In genomic region chr1:87265200-87265599, GRCm38 (mm10) we compare ENCODE assay signal across 8 mouse cellular contexts. TPM values are rescaled to one million over a fixed set of nuclear protein-coding genes. Genes with fewer than 3 reads are reported as not detected.
DNase-seq lines count a peak whose midpoint lies in the region; ATAC-seq lines count a peak whose summit lies in the region.

No protein-coding gene starts in this region.

- ATAC-seq in hindbrain, embryonic 15.5 days (ENCODE audit: low FRiP score, low read depth), result no peak
- ATAC-seq in midbrain, embryonic 11.5 days (ENCODE audit: low FRiP score), result no peak
- ATAC-seq in monocyte, adult 5-6 weeks (replicated peaks; ENCODE audit: insufficient number of reproducible peaks, low FRiP score, low TSS enrichment, poor library complexity, severe bottlenecking), result no peak

- peak overlapping the region; percentile 99 for H3K4me2 ChIP-seq in hindbrain, embryonic 15.5 days
- H3K4me2 ChIP-seq in midbrain, embryonic 11.5 days, result peak overlapping the region; percentile 98

- intact Hi-C loops in left cerebral cortex, postnatal 4 days (cut with DNase I), result no loop called here

- H3K4me1 ChIP-seq in hindbrain, embryonic 15.5 days (replicated peaks), result peaks cover 27% of the 10 kb centered on the region
- peaks cover 10% of the 10 kb centered on the region for H3K4me1 ChIP-seq in midbrain, embryonic 11.5 days (ENCODE audit: control insufficient read depth, insufficient read depth, low read length)

- no peak overlapping the region for H3K27ac ChIP-seq in hindbrain, embryonic 15.5 days (replicated peaks)
- no peak overlapping the region for H3K27ac ChIP-seq in midbrain, embryonic 11.5 days (ENCODE audit: low read depth, low read length)

- under 1% methylated on average over 13 of the region's 13 CpGs for WGBS in hindbrain, embryonic 15.5 days
- WGBS in midbrain, embryonic 11.5 days, result under 1% methylated on average over 13 of the region's 13 CpGs

- H3K9me3 ChIP-seq in hindbrain, embryonic 15.5 days, result no peaks in the 10 kb centered on the region
- no peaks in the 10 kb centered on the region for H3K9me3 ChIP-seq in midbrain, embryonic 11.5 days (ENCODE audit: control insufficient read depth, low read length)

- H3K9ac ChIP-seq in hindbrain, embryonic 15.5 days, result 0 out of 2 replicates have a peak overlapping the region, but pooled peaks have one; percentile 42
- H3K9ac ChIP-seq in midbrain, embryonic 11.5 days (ENCODE audit: low read length), result no peak overlapping the region

- H3K27me3 ChIP-seq in hindbrain, embryonic 15.5 days, result peaks cover 56% of the 10 kb centered on the region
- peaks cover 54% of the 10 kb centered on the region for H3K27me3 ChIP-seq in midbrain, embryonic 11.5 days (ENCODE audit: control insufficient read depth, insufficient read depth, low read length)

- peak; percentile 12 for DNase-seq in embryo, embryonic 11 days
- no peak for DNase-seq in embryo, embryonic 10 days (ENCODE audit: low spot score)
- DNase-seq in R1 (ENCODE audit: low read depth, low spot score), result peak; percentile 37
- DNase-seq in midbrain, embryonic 11.5 days (ENCODE audit: low spot score, missing footprints), result peak; percentile 89
- no peak for DNase-seq in adipocyte (ENCODE audit: low spot score)
- no peak for DNase-seq in left cerebral cortex, postnatal 4 days

- no peaks in the 10 kb centered on the region for H3K36me3 ChIP-seq in hindbrain, embryonic 15.5 days
- H3K36me3 ChIP-seq in midbrain, embryonic 11.5 days (ENCODE audit: control insufficient read depth, insufficient read depth, low read length), result no peaks in the 10 kb centered on the region

- peak overlapping the region; percentile 49 for H3K4me3 ChIP-seq in hindbrain, embryonic 15.5 days
- H3K4me3 ChIP-seq in midbrain, embryonic 11.5 days (ENCODE audit: low read depth, low read length), result peak overlapping the region; percentile 49

RNA-seq across cellular contexts. Expression of gene Efhd1, which starts 1.0 kb away (rescaled TPM):
- polyA plus RNA-seq in hindbrain, embryonic 15.5 days (2015; fragmentation: Nextera tagmentation; extraction: Ambion mirVana), result 1.9 and 2.2 TPM in 2 replicates
- 0.58 and 0.83 TPM in 2 replicates for polyA plus RNA-seq in midbrain, embryonic 11.5 days (2014; fragmentation: Nextera tagmentation; extraction: Ambion mirVana)
- total RNA-seq in monocyte, adult 5-6 weeks (2017), result not detected in 3 replicates
- total RNA-seq in left cerebral cortex, postnatal 4 days (2021), result 1 to 10 TPM; 1.5 to 2.0 TPM

RNA-seq across cellular contexts. Expression of gene Eif4e2, which starts 51.5 kb away (rescaled TPM):
- polyA plus RNA-seq in hindbrain, embryonic 15.5 days (2015; fragmentation: Nextera tagmentation; extraction: Ambion mirVana), result 91.4 TPM in 2 replicates
- 130 and 135 TPM in 2 replicates for polyA plus RNA-seq in midbrain, embryonic 11.5 days (2014; fragmentation: Nextera tagmentation; extraction: Ambion mirVana)
- total RNA-seq in monocyte, adult 5-6 weeks (2017), result 145 to 170 TPM (median 152 TPM) in 3 replicates
- total RNA-seq in left cerebral cortex, postnatal 4 days (2021), result 10 to 100 TPM; 92.6 to 92.8 TPM

Comparison
In these comparisons a context has a peak if more than half of its experiments do, and no peak if none do; other contexts are left out.
1. DNase-seq: peak in embryo, embryonic 11 days (single experiment), R1 (single experiment) and midbrain, embryonic 11.5 days (single experiment); none in embryo, embryonic 10 days (single experiment), adipocyte (single experiment) and left cerebral cortex, postnatal 4 days (single experiment).